Mouse (Mus musculus) myocyte (in vitro differentiated cells): ENCODE data around the gene Derl3. TPM values are rescaled to one million over a fixed set of nuclear protein-coding genes. Genes with fewer than 3 reads are reported as not detected.
A peak's percentile ranks its signal among the peaks of the same experiment; 100 is the strongest.
"Not testable (repeated sequence)": the region's sequence is repeated elsewhere in the genome, so short reads cannot be mapped to it uniquely, and the experiment has no call there.

ENCODE experiments used
- H3K27me3 ChIP-seq: one replicate; pipeline ENCODE4 v1.6.1; 2011; ENCODE audit not compliant: control insufficient read depth, insufficient read depth, insufficient read length
- H3K36me3 ChIP-seq: one replicate; pipeline ENCODE4 v1.6.1; 2011; ENCODE audit not compliant: control insufficient read depth, insufficient read depth
- H3K4me2 ChIP-seq: one replicate; pipeline ENCODE4 v1.6.1; 2011; ENCODE audit warnings: low read depth, control low read depth
- H3K4me3 ChIP-seq: one replicate; pipeline ENCODE4 v1.5.1; 2011; ENCODE audit warnings: mild to moderate bottlenecking, control low read depth, moderate library complexity
- H3K79me2 ChIP-seq: one replicate; pipeline ENCODE4 v1.6.1; 2011; ENCODE audit not compliant: control insufficient read depth, insufficient read depth
- H3ac ChIP-seq: one replicate; pipeline ENCODE4 v1.6.1; 2011; ENCODE audit not compliant: control insufficient read depth, insufficient read length
- CEBPB ChIP-seq: IDR thresholded peaks from 2 replicates; pipeline ENCODE4 v1.6.1; 2011; ENCODE audit warnings: mild to moderate bottlenecking, moderate library complexity; ENCODE audit not compliant: poor library complexity, insufficient read depth, severe bottlenecking
- E2F4 ChIP-seq: IDR thresholded peaks from one replicate; pipeline ENCODE4 v1.6.1; 2011; ENCODE audit warnings: mild to moderate bottlenecking, control low read depth, moderate library complexity; ENCODE audit not compliant: insufficient read depth
- MAX ChIP-seq: IDR thresholded peaks from one replicate; pipeline ENCODE4 v1.6.1; 2011; ENCODE audit warnings: low read depth, mild to moderate bottlenecking, control low read depth
- MYOD1 ChIP-seq, 3 experiments: IDR thresholded peaks; one replicate each; pipeline ENCODE4 v1.6.1; 2011; ENCODE audit warnings: control low read depth in 2 of 3, low read depth in 2 of 3, mild to moderate bottlenecking in 2 of 3, moderate library complexity in 1 of 3; ENCODE audit not compliant: insufficient read length in 2 of 3, control insufficient read depth in 1 of 3
- MYOG ChIP-seq, 3 experiments: IDR thresholded peaks; one replicate each; pipeline ENCODE4 v1.6.1; 2011; ENCODE audit warnings: control low read depth in 2 of 3, low read depth in 2 of 3, mild to moderate bottlenecking in 2 of 3; ENCODE audit not compliant: insufficient read length in 2 of 3, control insufficient read depth in 1 of 3, insufficient read depth in 1 of 3
- POLR2A ChIP-seq: IDR thresholded peaks from one replicate; pipeline ENCODE4 v1.6.1; 2011; ENCODE audit warnings: low read depth, mild to moderate bottlenecking, control low read depth, moderate library complexity; ENCODE audit not compliant: insufficient read length
- POLR2AphosphoS2 ChIP-seq: IDR thresholded peaks from one replicate; pipeline ENCODE4 v1.6.1; 2011; ENCODE audit warnings: low read depth, control low read depth; ENCODE audit not compliant: insufficient read length
- REST ChIP-seq: IDR thresholded peaks from one replicate; pipeline ENCODE4 v1.6.1; 2011; ENCODE audit warnings: mild to moderate bottlenecking, control low read depth, moderate library complexity; ENCODE audit not compliant: insufficient read depth, insufficient read length
- SRF ChIP-seq: IDR thresholded peaks from one replicate; pipeline ENCODE4 v1.6.1; 2011; ENCODE audit warnings: low read depth; ENCODE audit not compliant: control insufficient read depth, insufficient read length
- TCF12 ChIP-seq: IDR thresholded peaks from one replicate; pipeline ENCODE4 v1.6.1; 2011; ENCODE audit warnings: mild to moderate bottlenecking, control low read depth; ENCODE audit not compliant: poor library complexity, insufficient read depth, severe bottlenecking
- TCF3 ChIP-seq: IDR thresholded peaks from one replicate; pipeline ENCODE4 v1.6.1; 2011; ENCODE audit warnings: low read depth, control low read depth; ENCODE audit not compliant: insufficient read length
- USF1 ChIP-seq: IDR thresholded peaks from one replicate; pipeline ENCODE4 v1.6.1; 2011; ENCODE audit warnings: low read depth, mild to moderate bottlenecking, control low read depth, moderate library complexity
- polyA plus RNA-seq: library from polyadenylated mRNA; unstranded; fragments of >200 nt; fragmentation: generic; extraction: Trizol; gene quantifications from one replicate; pipeline ENCODE4 v1.2.1, GENCODE M21; 2012; ENCODE audit warnings: missing spikeins

Gene Derl3
- polyA plus RNA-seq, result 0.58 TPM

- TF ChIP-seq POLR2A (no peak), POLR2AphosphoS2 (peak; percentile 19), USF1 (no peak), SRF (no peak), MAX (no peak), TCF12 (no peak), CEBPB (no peak)
- H3K79me2 ChIP-seq, result no peaks in the 10 kb centered on the region
- H3K4me2 ChIP-seq, result no peak within 1 kb of the TSS
- peaks cover 11% of the 10 kb centered on the region for H3K36me3 ChIP-seq
- H3ac ChIP-seq, result no peak within 1 kb of the TSS
- H3K4me3 ChIP-seq, result no peak within 1 kb of the TSS
- no peaks in the 10 kb centered on the region for H3K27me3 ChIP-seq
Observed at GRCm38 (mm10) chr10:75893089-75893750, at the start of gene Derl3. Derl3 (plus strand) TSS chr10:75893413.

- not testable (repeated sequence) for H3K36me3 ChIP-seq, H3ac ChIP-seq, H3K4me3 ChIP-seq, H3K79me2 ChIP-seq, H3K4me2 ChIP-seq, H3K27me3 ChIP-seq
Observed at GRCm38 (mm10) chr10:75843898-75844297, 49.3 kb upstream of the Derl3 start.

- Histone ChIP-seq H3ac (no peak overlapping the region), H3K4me3 (no peak overlapping the region), H3K79me2 (no peaks in the 10 kb centered on the region), H3K36me3 (no peaks in the 10 kb centered on the region), H3K27me3 (no peaks in the 10 kb centered on the region), H3K4me2 (no peak overlapping the region)
- TF ChIP-seq TCF3, result no peak
- TF ChIP-seq TCF12, result no peak
- TF ChIP-seq CEBPB, result no peak
- no peak for TF ChIP-seq E2F4
- no peak for TF ChIP-seq MYOG (IDR thresholded peaks at IDR 0.05; ENCODE audit: control insufficient read depth in 1 of 3, insufficient read depth in 1 of 3, insufficient read length in 2 of 3, low read depth in 2 of 3)
Observed at GRCm38 (mm10) chr10:75844800-75845199, 48.4 kb upstream of the Derl3 start.

GRCm38 (mm10) chr10:75845306-75845930 lies 47.8 kb upstream of the Derl3 start:
- TF ChIP-seq SRF, result no peak
- TF ChIP-seq TCF3, result no peak
- no peak for TF ChIP-seq TCF12
- no peak for TF ChIP-seq E2F4
- TF ChIP-seq MYOG (IDR thresholded peaks at IDR 0.05; ENCODE audit: control insufficient read depth in 1 of 3, insufficient read depth in 1 of 3, insufficient read length in 2 of 3, low read depth in 2 of 3), result no peak
- no peak for TF ChIP-seq CEBPB
- TF ChIP-seq POLR2A, result no peak
- TF ChIP-seq USF1, result no peak
- no peak for TF ChIP-seq MAX
- H3K4me2 ChIP-seq, result no peak overlapping the region
- H3K79me2 ChIP-seq, result no peaks in the 10 kb centered on the region
- H3K27me3 ChIP-seq, result no peaks in the 10 kb centered on the region
- H3K4me3 ChIP-seq, result no peak overlapping the region
- no peaks in the 10 kb centered on the region for H3K36me3 ChIP-seq
- no peak overlapping the region for H3ac ChIP-seq

- H3K4me2 ChIP-seq, result no peak overlapping the region
- H3ac ChIP-seq, result no peak overlapping the region
- TF ChIP-seq MYOD1 (IDR thresholded peaks at IDR 0.05; ENCODE audit: control insufficient read depth in 1 of 3, insufficient read length in 2 of 3, low read depth in 2 of 3) (no peak), TCF12 (no peak), TCF3 (no peak)
- H3K4me3 ChIP-seq, result no peak overlapping the region
- H3K36me3 ChIP-seq, result no peaks in the 10 kb centered on the region
- no peaks in the 10 kb centered on the region for H3K79me2 ChIP-seq
- H3K27me3 ChIP-seq, result no peaks in the 10 kb centered on the region
Observed at GRCm38 (mm10) chr10:75848382-75848781, 44.8 kb upstream of the Derl3 start.

GRCm38 (mm10) chr10:75851076-75851475 lies 42.1 kb upstream of the Derl3 start:
- no peaks in the 10 kb centered on the region for H3K79me2 ChIP-seq
- no peak for TF ChIP-seq SRF
- no peak for TF ChIP-seq REST
- no peak for TF ChIP-seq MYOD1 (IDR thresholded peaks at IDR 0.05; ENCODE audit: control insufficient read depth in 1 of 3, insufficient read length in 2 of 3, low read depth in 2 of 3)
- no peak for TF ChIP-seq TCF3
- TF ChIP-seq TCF12, result no peak
- no peaks in the 10 kb centered on the region for H3K27me3 ChIP-seq
- no peak overlapping the region for H3ac ChIP-seq
- no peaks in the 10 kb centered on the region for H3K36me3 ChIP-seq
- no peak overlapping the region for H3K4me2 ChIP-seq
- H3K4me3 ChIP-seq, result no peak overlapping the region
